Mouse (Mus musculus) neural tube, embryonic 11.5 days (tissue): ENCODE results near the gene Cyp2d9. TPM values are rescaled to one million over a fixed set of nuclear protein-coding genes. Genes with fewer than 3 reads are reported as not detected.
"Not testable (repeated sequence)": the region's sequence is repeated elsewhere in the genome, so short reads cannot be mapped to it uniquely, and the experiment has no call there.

ENCODE experiments used
- ATAC-seq: fragments of 200-750 bp; cut with Nextera tagmentation; 2 replicates; pipeline ENCODE4 v1.8.0; 2017; ENCODE audit warnings: moderate number of reproducible peaks, mild to moderate bottlenecking, moderate TSS enrichment, moderate library complexity; ENCODE audit not compliant: insufficient read depth, low FRiP score, low TSS enrichment
- DNase-seq: peaks from one replicate; pipeline ENCODE4 v3.0.0-alpha.2; 2015; ENCODE audit warnings: low spot score
- H3K27ac ChIP-seq: fragments of 300-500 bp; sonication (generic); 2 replicates; pipeline ENCODE4 v1.5.1; 2014; ENCODE audit warnings: low read depth, mild to moderate bottlenecking, low read length
- H3K27me3 ChIP-seq: fragments of 300-500 bp; sonication (generic); 2 replicates; pipeline ENCODE4 v1.6.1; 2014; ENCODE audit warnings: mild to moderate bottlenecking, low read length, mixed read lengths; ENCODE audit not compliant: control insufficient read depth, insufficient read depth
- H3K36me3 ChIP-seq: fragments of 300-500 bp; sonication (generic); 2 replicates; pipeline ENCODE4 v1.6.1; 2014; ENCODE audit warnings: mild to moderate bottlenecking, low read length, moderate library complexity, mixed read lengths; ENCODE audit not compliant: control insufficient read depth, insufficient read depth
- H3K4me1 ChIP-seq: fragments of 300-500 bp; sonication (generic); 2 replicates; pipeline ENCODE4 v1.6.1; 2014; ENCODE audit warnings: low read length, mixed read lengths; ENCODE audit not compliant: control insufficient read depth, insufficient read depth
- H3K4me2 ChIP-seq: fragments of 300-500 bp; sonication (generic); 2 replicates; pipeline ENCODE4 v1.6.1; 2014; ENCODE audit warnings: low read depth, mild to moderate bottlenecking, moderate library complexity
- H3K4me3 ChIP-seq: fragments of 300-500 bp; sonication (generic); 2 replicates; pipeline ENCODE4 v1.5.1; 2014; ENCODE audit warnings: low read depth, low read length
- H3K9ac ChIP-seq: fragments of 300-500 bp; sonication (generic); 2 replicates; pipeline ENCODE4 v1.6.1; 2014; ENCODE audit warnings: mild to moderate bottlenecking, low read length
- H3K9me3 ChIP-seq: fragments of 300-500 bp; sonication (generic); 2 replicates; pipeline ENCODE4 v1.6.1; 2016; ENCODE audit warnings: low read length; ENCODE audit not compliant: control insufficient read depth
- WGBS: fragments of 180-500 bp; shearing (Covaris S2); extraction: QIAGEN DNeasy Blood & Tissue Kit; methylation state at CpG from one replicate; pipeline ENCODE4 v1.1.7; 2014; 5-methylcytosine and 5-hydroxymethylcytosine counted together
- microRNA-seq: library from miRNA; unstranded; fragments of <30 nt; microRNA quantifications from one replicate; pipeline ENCODE4, GENCODE M21; 2016
- polyA plus RNA-seq: library from polyadenylated mRNA; unstranded; fragments of >200 nt; fragmentation: Nextera tagmentation; extraction: Ambion mirVana; gene quantifications from 2 replicates; pipeline ENCODE4 v1.2.1, GENCODE M21; 2014

Cyp2d9 gene
- polyA plus RNA-seq, 1 experiment from 2014 or later, result not detected

DNA sequence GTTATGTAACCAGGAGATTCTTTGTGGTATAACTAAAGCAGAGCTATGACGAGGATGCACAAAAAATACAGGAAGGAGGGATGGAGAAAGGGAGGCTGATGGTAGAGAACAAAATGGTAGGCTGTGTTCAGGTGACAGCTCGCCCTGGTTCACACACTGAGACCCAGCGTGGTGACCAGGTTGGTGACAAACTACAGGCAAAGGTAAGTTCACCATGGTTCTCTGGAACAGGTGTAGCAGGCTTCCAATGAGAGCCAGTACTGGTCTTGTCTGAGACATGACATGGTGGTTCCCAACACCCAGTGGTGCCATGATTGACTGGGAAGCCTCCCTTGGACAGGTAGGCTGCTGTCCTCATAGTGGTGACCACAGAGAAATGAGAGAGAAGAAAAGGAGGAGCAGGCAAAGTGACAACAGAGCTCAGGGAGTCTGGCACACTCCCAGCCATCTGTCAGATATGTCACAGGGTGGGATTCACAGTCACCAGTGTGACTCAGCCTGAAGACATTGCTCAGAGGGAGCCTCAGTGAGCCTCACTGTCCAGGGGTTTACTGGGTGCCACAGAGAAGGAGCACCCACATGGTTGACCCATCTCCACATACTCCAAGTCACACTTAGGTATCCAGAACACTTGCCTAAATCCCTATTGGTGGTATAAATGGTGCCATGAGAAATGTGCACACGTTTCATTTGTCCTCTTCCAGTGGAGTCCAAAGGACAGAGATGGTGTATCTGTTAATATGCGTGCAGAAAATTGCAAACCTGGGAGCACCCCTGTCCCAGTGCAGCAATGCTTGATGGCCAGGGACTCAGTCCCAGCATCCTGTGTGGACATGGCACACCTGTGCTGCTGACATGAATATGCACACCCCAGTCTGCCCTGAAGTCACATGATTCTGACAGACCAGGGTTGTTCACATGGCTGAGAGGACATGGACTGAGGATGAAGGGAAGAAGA is 24.1 kb downstream of the Cyp2d9 start:
- Histone ChIP-seq H3K27me3 (no peaks in the 10 kb centered on the region), H3K9me3 (no peaks in the 10 kb centered on the region), H3K4me3 (no peak overlapping the region), H3K9ac (no peak overlapping the region), H3K36me3 (no peaks in the 10 kb centered on the region), H3K4me2 (no peak overlapping the region), H3K27ac (no peak overlapping the region), H3K4me1 (no peaks in the 10 kb centered on the region)
- ATAC-seq (no peak), DNase-seq (no peak)
- 81% methylated on average over 5 of the region's 5 CpGs for WGBS

DNA sequence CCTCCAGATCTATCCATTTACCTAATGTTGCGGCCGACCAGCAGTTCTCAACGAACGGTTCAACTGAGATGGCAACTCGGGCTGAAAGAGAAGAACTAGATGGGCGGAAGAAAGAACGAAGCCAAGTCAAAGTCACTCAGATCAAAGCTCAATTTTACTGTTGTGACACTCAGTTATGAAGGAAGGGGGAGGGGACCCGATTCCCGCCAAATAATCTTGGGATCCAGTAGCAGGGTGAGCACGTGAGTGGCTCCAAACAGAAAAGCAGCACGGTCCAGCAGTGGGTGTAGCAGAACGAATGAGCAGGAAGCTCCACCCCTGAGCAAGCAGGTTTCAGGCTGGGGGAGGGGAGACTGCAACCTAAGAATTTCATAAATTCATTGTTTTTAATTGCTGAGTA is 26.0 kb downstream of the Cyp2d9 start:
- H3K36me3 ChIP-seq, DNase-seq, H3K4me3 ChIP-seq, H3K4me2 ChIP-seq, H3K27me3 ChIP-seq, H3K27ac ChIP-seq, H3K9ac ChIP-seq, ATAC-seq, H3K9me3 ChIP-seq, H3K4me1 ChIP-seq: not testable (repeated sequence)
- WGBS, result 83% methylated on average over 12 of the region's 12 CpGs

GRCm38 (mm10) chr15:82464701-82465100 is 31.5 kb downstream of the Cyp2d9 start:
- 74% methylated on average over 2 of the region's 2 CpGs for WGBS
- Histone ChIP-seq H3K36me3 (no peaks in the 10 kb centered on the region), H3K9me3 (no peaks in the 10 kb centered on the region), H3K9ac (no peak overlapping the region), H3K27ac (no peak overlapping the region), H3K4me3 (no peak overlapping the region), H3K4me2 (no peak overlapping the region), H3K27me3 (no peaks in the 10 kb centered on the region), H3K4me1 (no peaks in the 10 kb centered on the region)
- ATAC-seq (no peak), DNase-seq (no peak)

- not testable (repeated sequence) for H3K4me2 ChIP-seq, ATAC-seq, DNase-seq, H3K9me3 ChIP-seq, H3K27me3 ChIP-seq, H3K9ac ChIP-seq, H3K4me3 ChIP-seq, H3K27ac ChIP-seq, H3K36me3 ChIP-seq, H3K4me1 ChIP-seq
- WGBS, result 71% methylated on average over 13 of the region's 13 CpGs
Observed at GRCm38 (mm10) chr15:82494273-82494672, 61.0 kb downstream of the Cyp2d9 start.

Small RNAs within 50 kb of the gene (microRNA-seq; reads per million reads assigned to microRNA genes)
- gene Gm25990, result not detected
- not detected for gene Gm27331
- gene Gm27622, result not detected
- not detected for gene Gm27825
- not detected for gene Mir7684

Other genes starting within 250 kb of the Cyp2d9 start
- 0.30 and 0.46 TPM in 2 replicates for gene Shisa8, start 220.6 kb upstream of the Cyp2d9 start, polyA plus RNA-seq
- 0.23 and 0.57 TPM in 2 replicates for gene Tnfrsf13c, start 209.1 kb upstream of the Cyp2d9 start, polyA plus RNA-seq
- 64.4 and 68.7 TPM in 2 replicates for gene Cenpm, start 188.7 kb upstream of the Cyp2d9 start, polyA plus RNA-seq
- 0.68 and 0.76 TPM in 2 replicates for gene 1500009C09Rik, start 181.0 kb upstream of the Cyp2d9 start, polyA plus RNA-seq
- 141 and 142 TPM in 2 replicates for gene Sept3, start 158.5 kb upstream of the Cyp2d9 start, polyA plus RNA-seq
- 0.16 and 0.27 TPM in 2 replicates for gene Wbp2nl, start 134.5 kb upstream of the Cyp2d9 start, polyA plus RNA-seq
- gene Naga, start 94.5 kb upstream of the Cyp2d9 start, polyA plus RNA-seq, result 24.7 and 28.0 TPM in 2 replicates
- 3.0 and 3.1 TPM in 2 replicates for gene Pheta2, start 94.5 kb upstream of the Cyp2d9 start, polyA plus RNA-seq
- 267 and 274 TPM in 2 replicates for gene Smdt1, start 94.5 kb upstream of the Cyp2d9 start, polyA plus RNA-seq
- gene Ndufa6, start 79.1 kb upstream of the Cyp2d9 start, polyA plus RNA-seq, result 274 and 279 TPM in 2 replicates
- 1.5 and 1.6 TPM in 2 replicates for gene Cyp2d22, start 53.2 kb upstream of the Cyp2d9 start, polyA plus RNA-seq
- not detected in 2 replicates for gene Cyp2d11, start 39.4 kb upstream of the Cyp2d9 start, polyA plus RNA-seq
- not detected in 2 replicates for gene Cyp2d10, start 26.2 kb upstream of the Cyp2d9 start, polyA plus RNA-seq
- gene Cyp2d12, start 121.6 kb downstream of the Cyp2d9 start, polyA plus RNA-seq, result not detected in 2 replicates
- gene Cyp2d34, start 187.5 kb downstream of the Cyp2d9 start, polyA plus RNA-seq, result not detected in 2 replicates